Mouse (Mus musculus) left cerebral cortex, adult 9 months (tissue): Measurements from ENCODE around the gene Ctns.

Source experiments
- DNase-seq, 2 experiments: peaks; one replicate each; pipeline ENCODE4 v3.0.0; 2022; ENCODE audit warnings: low spot score in 2 of 2

Ctns gene

DNA sequence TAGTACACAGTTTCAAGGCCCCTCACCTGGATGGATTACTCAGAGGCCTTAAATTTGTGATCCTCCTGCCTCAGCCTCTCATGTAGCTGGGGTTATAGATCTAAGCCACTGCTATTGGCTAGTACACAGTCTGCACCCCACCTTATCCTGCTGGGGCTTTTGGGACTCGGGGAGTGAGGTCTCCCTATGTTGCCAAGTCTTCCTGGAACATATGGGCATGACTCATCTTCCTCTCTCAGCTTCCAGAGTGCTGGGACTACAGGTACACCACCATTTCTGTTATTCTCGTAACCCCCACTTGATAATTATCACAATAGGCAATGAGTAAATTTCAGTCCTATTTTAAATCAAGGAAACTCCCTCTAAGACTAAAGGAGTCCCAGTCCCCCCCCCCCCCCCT is 4.4 kb downstream of the Ctns start:
- DNase-seq = no peak

DNA sequence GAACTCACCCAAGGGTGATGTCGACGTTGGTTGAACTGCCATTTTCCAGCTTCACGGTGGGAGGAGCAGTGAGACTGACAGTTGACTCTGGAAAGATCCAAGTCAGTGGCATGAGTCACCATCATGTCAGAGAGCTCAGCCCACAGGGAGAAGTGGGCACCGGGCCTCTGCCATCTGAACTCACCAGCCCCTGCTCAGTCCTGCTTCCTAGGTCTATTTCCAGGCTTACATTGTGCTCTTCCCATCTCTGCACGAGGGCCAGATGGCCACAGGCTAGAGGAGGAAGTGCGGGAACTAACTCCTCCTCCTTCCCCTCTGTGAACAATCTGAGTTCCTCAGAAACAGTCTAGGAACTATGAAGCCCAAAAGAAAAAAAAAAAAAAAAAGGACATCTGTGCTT is 5.8 kb downstream of the Ctns start:
- DNase-seq = no peak

DNA sequence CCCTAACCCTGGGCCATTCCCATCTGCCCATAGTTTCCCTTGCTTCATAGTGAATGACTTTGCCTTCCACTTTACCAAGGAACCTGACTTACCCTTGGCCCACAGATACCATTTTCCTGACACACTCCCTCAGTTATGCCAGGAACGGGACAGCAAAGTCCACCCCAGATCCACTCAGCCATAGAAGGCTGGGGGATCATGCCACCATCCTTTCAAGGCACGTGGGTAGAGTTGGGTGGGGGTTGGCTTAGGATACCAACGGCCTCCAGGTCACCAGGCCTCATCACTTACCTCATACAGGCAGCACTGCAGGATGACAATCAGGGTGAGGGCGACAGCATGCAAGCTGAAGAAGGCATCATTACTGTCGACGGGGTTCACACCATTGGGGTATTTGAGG is 11.6 kb downstream of the Ctns start:
- no peak for DNase-seq

DNA sequence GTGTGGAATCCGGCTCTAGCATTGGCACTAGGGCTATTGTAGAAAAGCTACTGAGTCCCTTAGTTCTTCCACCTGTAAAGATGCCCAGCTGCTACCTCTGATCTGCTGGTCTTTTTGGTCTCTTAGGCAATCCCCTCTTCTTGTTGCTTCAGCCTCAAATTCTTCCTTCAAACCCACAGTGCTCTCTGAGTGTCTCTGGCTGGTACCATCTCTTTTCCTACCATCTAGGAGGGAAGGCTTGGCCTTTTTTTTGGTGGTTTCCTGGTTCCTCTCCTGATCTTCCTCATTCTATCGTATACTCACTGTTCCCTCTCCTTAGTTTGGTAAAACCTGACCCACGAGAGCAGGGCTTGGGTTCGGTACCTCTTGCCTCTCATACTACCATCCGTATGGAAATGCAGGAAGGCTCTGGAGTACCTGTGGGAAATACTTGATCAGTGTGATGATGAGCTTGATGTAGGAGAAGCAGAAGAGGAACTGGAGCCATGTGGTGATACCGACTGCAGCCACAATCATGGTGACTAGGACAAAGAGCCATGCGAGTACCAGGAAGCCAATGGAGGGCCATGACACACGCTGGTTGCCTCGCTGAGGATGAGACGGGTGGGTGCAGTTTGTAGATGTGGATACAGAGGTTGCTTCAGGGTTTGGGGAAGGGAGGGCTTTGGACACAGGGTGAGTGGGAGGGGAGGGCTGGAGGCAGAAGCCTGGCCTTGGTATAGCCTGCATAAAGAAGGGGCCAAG is 12.8 kb downstream of the Ctns start:
- DNase-seq = no peak

DNA sequence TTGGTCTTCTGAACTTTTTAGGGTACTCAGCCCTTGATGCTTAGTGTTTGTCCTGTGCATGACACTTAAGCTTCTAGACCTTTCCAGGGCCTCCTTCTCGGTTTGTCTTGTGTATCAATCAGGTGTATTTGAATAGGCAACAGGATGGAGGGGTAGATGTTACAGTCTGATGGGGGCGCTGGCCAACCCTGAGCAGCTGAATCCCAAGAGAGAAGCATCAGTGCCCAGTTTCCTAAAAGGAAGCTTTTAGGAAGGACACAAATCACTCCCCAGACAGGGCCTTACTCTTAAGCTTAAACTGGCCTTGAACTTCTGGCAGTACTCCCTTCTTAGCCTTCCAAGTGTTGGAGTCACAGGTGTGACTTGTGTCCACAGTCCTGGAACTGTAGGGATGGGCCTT is 20.9 kb downstream of the Ctns start:
- DNase-seq = no peak

DNA sequence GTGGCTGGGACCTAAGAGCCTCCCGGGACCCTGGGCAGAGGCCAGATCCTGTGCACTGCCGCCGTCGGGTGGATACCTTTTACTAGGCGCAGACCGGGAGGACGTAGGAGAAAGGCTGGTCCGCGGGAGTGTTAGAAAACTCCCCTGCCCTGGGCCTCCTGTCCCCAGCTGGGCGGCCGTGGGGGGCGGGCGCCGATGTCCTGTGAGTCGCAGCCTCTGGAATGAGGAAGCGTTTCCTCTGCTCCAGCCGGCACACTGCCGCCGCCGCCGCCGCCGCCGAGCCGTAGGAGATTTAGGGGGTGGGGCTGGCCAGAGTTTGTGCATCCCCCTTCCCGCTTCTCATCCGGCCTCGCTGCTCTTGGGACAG is 21.4 kb downstream of the Ctns start:
- DNase-seq = no peak

DNA sequence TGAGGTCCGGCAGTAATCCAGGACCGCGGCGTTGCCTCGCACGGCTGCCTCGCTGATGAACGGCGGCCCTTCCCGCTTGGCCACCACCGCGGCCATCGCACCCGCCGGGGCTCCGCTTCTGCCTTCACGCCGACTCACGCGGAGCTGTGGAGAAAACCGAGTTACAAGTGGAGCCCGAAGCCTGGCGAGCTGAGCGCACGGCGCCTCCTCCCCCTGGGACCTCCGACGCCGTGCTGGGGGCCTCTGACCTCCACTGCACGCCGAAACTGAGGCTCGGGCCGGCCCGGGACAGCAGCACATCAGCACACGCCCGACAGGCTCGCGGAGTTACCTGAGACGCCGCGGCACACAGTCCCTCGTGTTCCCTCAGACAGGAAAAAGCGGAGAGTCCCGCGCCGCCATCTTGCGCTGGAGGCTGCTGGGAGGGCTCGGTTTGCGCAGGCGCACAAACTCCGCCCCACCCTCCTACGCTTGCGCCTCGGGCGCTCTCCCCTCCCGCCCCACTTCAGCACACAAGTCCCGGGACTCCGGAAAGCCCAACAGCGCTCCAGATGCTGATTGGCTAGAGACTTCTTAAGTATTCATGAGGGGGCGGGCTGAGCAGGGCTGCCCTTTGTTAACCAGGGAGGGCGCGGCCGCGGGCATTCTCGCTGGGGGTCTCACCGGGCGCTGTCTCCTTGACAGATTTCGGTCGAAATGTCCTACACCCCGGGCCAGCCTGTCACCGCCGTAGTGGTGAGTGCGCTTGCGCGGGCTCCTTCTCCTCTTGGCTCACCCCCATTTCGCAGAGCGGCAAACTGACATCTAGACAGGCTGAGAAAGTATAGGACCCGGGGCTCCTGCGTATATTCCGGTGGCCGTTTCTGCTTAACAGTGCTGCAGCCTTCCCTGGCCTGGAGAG is 22.0 kb downstream of the Ctns start, which contains the start of the genes Emc6 and Tax1bp3:
Gene Emc6 (minus strand): TSS at position 430 of the 901 bp plus-strand sequence.
Gene Tax1bp3 (plus strand): TSS at position 476 of the 901 bp plus-strand sequence.
- peak; percentile 90 to 94 for DNase-seq

DNA sequence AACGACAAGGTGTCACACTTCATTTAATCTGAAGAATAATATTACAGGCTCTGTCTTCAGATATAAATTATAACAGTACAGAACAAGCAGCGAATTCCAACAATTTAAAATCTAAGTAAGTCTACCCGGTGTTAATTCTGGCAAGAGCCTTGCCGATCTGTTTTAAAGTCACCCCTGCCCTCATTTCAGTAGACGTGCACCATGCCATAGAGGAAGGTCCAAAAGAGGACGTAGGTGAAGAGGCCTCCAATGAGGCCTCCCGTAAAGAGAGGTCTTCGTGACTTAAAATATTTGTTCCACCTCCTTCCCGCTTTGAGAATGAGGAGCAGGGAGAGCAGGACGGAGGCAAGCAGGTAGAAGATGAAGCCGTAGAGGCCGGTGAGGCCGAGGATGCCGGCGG is 22.7 kb downstream of the Ctns start:
- no peak for DNase-seq

DNA sequence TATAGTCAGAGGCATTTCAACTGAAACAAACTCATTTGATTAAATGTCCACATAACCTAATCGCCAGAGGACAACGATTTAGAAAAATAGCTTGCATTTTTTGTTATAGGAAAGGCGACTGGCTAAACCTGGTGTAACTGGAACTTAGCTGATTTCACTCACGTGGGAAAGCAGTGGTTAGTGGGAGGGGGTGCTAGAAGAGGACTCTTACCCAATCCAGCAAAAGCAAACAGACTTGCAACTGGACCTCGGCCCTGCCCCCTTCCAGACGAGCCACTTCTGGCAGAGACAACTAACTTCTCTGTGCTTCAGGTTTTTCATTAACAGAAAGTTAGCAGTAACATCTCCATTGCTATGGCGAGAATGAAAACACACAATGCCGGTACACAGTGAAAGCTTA is 23.2 kb downstream of the Ctns start:
- DNase-seq = no peak

DNA sequence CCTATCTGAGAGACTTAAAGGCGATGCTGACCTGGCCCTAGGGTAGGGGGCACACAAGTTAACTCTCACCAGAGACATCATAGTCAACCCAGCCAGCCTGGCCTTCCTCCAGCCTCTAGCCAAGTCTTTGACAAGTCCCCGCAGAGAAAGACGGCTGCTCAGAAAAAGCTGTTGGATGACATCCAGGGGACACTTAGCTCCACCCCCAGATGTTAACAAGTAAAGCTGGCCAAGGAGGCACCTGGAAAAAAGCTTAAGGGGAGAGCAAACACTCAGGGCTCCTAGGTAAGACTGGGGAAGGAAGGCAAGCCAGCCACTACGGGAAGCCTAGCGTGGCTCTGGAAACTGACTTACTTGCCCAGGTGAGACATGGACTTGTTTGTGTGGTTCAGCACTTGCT is 26.7 kb downstream of the Ctns start:
- DNase-seq = no peak

DNA sequence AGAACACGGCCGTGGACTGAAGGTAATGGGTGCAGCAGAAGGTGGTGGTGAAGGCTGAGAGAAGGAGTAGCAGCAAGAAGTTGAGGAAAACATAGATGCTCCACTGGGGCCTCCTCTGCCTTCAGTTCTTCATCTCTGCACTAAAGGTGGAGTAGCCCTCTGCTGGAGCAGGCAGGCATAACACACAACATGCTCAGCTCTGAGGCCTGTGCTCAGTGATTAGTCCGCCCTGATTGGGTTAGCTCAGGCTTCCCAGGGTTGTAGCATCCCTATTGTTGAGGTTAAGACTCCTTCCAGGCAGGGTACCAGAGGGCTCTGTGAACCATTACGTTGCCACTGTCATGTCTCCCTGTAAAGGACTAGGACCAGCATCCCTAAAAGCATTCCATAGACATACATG is 29.6 kb downstream of the Ctns start:
- peak in 1 of 2 experiments; percentile 75 for DNase-seq

DNA sequence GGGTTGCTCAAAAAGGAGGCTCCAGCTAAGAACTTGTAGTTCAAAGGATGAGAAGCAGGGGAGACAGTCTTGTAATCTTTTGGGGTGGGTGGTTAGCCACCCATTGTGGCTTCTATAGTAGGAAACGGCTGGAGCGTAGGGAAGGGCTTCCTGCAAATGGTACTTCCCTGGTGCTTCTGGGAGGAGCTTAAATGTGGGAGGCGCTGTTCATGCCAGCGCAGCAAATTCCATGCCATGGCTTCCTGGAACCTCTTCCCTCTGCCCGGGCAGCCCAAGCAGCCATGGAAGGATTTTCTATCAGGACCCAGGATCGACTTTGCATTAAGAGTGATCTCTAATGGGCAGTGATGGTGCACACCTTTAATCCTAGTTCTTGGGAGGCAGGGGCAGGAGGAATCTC is 30.3 kb downstream of the Ctns start:
- no peak for DNase-seq

DNA sequence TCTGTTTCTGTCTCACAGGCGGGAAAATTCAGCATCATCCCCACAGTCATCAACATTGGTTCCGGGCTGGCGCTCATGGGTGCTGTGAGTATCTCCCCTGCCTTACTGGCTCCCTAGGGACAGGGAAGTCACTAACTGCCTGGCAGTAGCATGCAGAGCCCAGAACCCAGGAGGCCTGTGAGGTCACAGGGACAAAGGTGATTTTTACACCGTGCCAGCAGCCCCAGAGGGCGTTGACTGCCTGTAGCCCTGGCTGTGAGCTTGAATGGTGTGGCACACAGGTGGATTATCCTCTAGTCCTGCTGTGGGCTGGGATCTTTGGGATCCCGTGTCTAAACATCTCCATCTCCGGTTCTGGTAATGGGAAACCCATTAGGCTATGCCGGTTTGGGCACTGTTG is 30.8 kb downstream of the Ctns start:
- DNase-seq = no peak

DNA sequence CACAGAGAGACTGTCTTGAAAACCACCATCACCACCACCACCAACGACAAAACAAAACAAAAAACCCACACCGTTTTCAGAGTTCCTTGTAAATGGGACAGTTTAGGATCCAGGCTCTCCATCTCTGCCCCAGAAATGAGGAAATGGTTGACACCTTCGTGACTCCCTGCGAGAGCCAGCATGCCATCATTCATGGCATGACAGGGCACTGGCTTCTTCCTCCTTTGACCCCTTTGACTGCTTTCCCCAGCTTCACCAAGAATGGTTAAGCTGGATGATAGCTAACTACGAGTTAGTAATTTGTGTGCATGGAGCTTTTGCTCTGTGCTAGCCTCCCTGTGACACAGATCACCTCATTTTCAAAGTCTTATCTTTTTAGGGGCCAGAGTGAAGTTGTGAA is 36.6 kb downstream of the Ctns start:
- no peak for DNase-seq

DNA sequence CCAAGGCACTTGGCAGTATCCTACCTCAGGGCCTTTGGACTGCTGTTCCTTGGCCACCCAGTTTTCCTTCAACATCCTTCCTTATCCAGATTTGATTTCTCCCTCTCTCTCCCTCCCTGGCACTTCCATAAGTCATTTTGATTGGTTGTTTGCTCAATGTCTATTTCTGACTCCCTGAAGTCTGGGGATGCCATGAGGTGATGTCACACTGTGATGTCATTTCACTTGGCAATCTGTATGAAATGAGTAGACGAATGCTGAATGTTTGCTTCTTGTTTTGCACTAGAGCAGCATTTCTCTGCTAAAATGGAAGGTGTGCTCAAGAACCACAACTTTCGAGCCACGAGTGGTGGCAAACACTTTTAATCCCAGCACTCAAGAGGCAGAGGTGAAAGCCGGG is 37.2 kb downstream of the Ctns start:
- no peak for DNase-seq

DNA sequence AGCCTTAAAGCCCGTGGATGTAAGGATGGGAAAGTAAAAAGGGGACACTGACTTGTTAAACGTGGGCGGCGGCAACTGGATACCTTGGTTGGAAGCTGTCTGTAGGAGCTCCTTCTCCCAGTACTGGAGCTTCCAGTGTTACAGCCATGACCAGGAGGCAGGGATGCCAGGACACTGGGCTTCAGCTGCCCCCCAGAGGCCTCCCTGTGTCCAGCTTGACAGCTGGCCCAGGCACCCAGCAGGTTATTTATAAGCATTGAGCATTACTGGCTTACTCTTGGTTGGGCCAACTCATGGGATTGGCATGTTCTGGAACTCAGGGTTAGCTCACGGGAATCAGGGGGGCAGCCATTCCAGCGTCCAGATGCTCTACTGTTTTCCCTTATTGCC is 38.0 kb downstream of the Ctns start:
- no peak for DNase-seq

DNA sequence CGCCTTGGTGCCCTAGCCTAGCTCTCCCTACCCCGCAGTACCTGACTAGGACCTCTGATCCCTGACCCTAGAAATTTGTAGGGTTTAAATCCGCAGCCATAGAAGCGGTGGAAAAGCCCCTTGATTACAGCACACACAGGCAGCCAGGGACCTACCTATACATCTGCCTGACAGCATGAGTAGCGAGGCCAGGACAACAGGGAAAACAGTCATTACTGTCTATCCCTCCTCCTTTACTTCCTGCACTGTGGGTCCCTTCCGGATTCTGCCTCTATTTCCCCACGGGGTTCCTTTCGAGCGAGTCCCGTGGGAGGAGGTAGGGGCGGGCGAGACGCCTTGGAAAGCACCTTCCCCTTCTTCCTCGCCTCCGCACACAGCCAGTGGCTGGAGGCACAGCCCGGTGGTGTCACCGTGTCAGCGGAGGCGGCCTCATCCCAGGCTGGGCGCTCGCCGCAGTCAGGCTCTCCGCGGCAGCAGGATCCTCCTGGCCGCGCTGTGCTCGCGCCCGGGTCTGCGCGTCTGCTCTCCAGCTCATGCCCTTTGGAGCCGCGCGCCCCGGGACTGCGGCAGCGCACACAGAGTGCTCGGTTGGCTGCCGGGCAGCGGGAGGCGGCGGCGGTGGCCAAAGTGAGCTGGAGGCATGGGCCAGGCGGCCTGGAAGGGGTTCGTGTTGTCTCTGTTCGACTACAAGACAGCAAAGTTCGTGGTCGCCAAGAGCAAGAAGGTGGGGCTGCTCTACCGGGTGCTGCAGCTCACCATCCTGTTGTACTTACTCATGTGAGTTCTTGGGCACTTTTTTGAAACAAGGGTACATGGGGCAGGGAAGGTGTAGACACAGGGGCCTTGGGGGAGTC is 38.7 kb downstream of the Ctns start, which contains the start of gene P2rx5:
Gene P2rx5 (plus strand): TSS at position 465 of the 854 bp plus-strand sequence.
- no peak for DNase-seq

DNA sequence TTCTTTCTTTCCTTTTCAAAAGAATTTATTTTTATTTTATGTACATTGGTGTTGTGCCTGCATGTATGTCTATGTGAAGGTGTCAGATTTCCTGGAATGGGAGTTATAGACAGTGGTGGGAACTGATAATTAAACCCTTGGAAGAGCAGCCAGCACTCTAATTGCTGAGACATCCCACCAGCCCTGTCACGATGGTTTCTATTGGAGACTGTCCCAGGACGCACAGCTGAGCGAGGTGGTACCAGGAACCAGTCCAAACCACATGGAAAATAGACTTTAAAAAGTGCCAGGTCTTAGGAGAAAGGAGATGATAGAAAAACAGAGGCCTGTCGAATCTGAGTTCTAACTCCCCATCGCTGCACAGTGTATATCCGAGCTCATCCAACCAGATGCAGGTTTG is 43.8 kb downstream of the Ctns start:
- DNase-seq = no peak

DNA sequence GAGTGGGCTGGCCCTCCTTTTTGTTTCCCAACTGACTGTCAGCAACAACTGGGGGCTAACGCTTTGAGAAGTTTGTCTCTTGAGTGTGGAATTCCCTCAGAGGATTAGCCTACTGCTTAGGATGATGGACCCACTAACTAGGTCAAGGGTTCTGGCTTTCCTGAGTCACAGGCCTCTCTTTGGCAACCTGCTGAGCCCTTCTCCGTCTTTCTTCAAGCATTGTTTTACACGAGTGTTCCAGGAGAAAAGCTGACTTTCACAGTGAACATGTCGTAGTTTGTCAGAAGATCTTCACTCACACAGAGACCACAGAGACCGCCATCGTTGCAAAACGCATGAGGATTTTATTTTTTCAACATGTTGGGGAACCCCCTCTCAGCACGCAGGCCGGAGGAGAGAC is 50.6 kb downstream of the Ctns start:
- DNase-seq = no peak

DNA sequence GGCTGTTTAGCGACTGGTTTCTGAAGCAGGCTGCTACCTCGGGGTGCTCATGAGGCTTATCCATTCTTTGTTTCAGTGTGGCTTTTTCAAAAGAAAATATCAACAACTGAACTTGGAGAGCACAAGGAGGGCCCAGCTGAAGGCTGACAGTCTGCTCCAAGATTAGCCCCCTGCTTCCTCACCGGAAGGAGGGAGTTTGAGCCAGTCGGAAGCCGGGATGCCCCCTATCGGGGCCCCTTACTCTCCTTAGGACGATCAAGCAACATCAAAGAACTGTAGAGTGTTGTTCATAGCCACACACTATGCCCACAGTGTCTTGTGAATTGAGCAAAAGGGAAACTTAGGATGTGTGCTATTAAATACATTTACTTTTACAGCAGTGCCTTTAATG is 51.9 kb downstream of the Ctns start:
- DNase-seq = no peak

DNA sequence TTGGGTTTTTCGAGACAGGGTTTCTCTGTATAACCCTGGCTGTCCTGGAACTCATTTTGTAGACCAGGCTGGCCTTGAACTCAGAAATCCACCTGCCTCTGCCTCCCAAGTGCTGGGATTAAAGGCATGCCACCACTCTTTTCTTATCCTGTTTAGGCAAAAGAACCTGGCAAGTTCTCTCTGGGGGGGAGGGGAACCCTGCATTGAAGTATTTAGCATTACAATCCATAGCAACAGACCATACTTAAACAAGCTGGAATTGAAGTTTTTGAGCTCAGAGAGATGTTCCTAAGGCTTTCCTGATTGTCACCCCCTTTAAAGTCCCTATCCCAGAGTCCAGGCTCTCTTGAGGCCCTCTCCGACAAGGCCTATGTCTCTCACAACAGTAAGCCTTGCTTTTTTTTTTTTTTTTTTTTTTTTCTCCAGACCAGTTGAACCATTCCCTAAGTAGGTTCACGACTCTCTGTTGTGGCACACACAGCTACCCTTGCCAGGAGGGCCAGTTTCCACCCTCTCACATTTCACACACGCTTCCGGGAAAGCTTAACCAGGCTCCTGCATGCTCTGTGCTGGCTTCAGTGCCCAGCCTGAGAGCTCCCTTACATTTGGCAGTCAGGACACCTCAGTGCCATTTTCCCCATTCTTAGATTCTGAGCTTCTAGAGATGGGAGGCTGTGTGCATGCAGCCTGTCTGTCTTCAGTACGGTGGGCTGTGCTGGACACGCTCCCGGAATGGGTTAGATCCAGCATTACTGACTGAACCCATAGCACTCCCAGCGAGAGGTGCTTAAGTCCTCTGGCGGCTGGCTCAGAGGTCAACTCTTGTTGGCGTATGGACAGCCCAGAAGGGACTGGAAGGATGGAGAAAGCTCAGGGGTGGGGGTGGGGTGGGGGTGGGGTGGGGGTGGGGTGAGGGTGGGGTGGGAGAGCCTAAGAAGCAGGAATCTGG is 52.5 kb downstream of the Ctns start:
- DNase-seq = no peak
